Mouse (Mus musculus) forebrain, embryonic 12.5 days (tissue): ENCODE data around the gene Kptn. TPM values are rescaled to one million over a fixed set of nuclear protein-coding genes. Genes with fewer than 3 reads are reported as not detected.
A peak's percentile ranks its signal among the peaks of the same experiment; 100 is the strongest.

Experiments used
- ATAC-seq: fragments of 200-750 bp; cut with Nextera tagmentation; 2 replicates; pipeline ENCODE4 v1.8.0; 2017; ENCODE audit warnings: moderate TSS enrichment; ENCODE audit not compliant: low FRiP score
- H3K27ac ChIP-seq: fragments of 300-500 bp; sonication (generic); 2 replicates; pipeline ENCODE4 v1.5.1; 2016; ENCODE audit warnings: mild to moderate bottlenecking
- H3K27me3 ChIP-seq: fragments of 300-500 bp; sonication (generic); 2 replicates; pipeline ENCODE4 v1.6.1; 2016; ENCODE audit warnings: mild to moderate bottlenecking
- H3K36me3 ChIP-seq: fragments of 300-500 bp; sonication (generic); replicated peaks from 2 replicates; pipeline ENCODE4 v1.6.1; 2016; ENCODE audit warnings: mild to moderate bottlenecking
- H3K4me1 ChIP-seq: fragments of 300-500 bp; sonication (generic); 2 replicates; pipeline ENCODE4 v1.6.1; 2016
- H3K4me2 ChIP-seq: fragments of 300-500 bp; sonication (generic); 2 replicates; pipeline ENCODE4 v1.6.1; 2016; ENCODE audit warnings: mild to moderate bottlenecking, moderate library complexity
- H3K4me3 ChIP-seq: fragments of 300-500 bp; sonication (generic); replicated peaks from 2 replicates; pipeline ENCODE4 v1.5.1; 2016; ENCODE audit warnings: mild to moderate bottlenecking
- H3K9ac ChIP-seq: fragments of 300-500 bp; sonication (generic); 2 replicates; pipeline ENCODE4 v1.6.1; 2016; ENCODE audit warnings: mild to moderate bottlenecking
- H3K9me3 ChIP-seq: fragments of 300-500 bp; sonication (generic); 2 replicates; pipeline ENCODE4 v1.6.1; 2016
- WGBS: fragments of 180-500 bp; shearing (Covaris S2); methylation state at CpG from one replicate; pipeline ENCODE4 v1.1.7; 2016; 5-methylcytosine and 5-hydroxymethylcytosine counted together
- polyA plus RNA-seq: library from polyadenylated mRNA; unstranded; fragments of >200 nt; fragmentation: Nextera tagmentation; extraction: Ambion mirVana; gene quantifications from 2 replicates; pipeline ENCODE4 v1.2.1, GENCODE M21; 2016

Gene Kptn
- polyA plus RNA-seq = 24.6 and 29.4 TPM in 2 replicates

DNA sequence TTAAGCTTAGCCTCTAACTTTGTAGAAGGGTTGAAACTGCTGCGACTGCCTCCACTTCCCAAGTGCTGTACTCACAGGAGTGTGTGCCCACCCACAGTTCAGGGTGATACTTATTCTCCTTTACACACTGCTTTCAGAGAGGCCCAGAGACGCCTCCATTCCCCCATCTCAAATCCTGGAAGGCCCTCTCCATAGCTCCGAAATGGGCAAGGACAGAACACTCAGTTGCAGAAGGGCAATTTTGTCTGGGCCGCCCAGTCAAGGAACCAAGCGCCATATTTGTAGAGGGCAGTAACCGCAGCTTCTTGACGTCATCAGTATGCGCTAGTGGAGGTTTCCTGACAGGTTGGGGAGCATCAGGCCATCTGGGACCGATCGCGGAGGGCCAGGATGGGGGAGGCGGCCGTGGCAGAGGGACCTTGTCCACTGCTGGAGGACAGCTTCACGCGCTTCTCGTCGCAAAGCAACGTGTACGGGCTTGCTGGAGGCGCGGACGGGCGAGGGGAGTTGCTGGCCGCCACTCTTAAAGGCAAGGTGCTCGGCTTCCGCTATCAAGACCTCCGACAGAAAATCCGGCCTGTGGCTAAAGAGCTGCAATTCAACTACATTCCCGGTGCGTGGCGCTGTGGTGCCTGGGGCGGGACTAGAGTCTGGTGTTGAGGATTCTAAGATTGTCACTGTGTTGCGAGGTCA is at the start of gene Kptn:
Gene Kptn (plus strand): TSS at position 327 of the 693 bp plus-strand sequence.
- Histone ChIP-seq H3K4me2 (peak within 1 kb of the TSS; percentile 57), H3K36me3 (peaks cover 39% of the 10 kb centered on the region), H3K4me1 (peaks cover 14% of the 10 kb centered on the region), H3K4me3 (peak within 1 kb of the TSS; percentile 69), H3K27ac (peak within 1 kb of the TSS; percentile 89), H3K27me3 (no peaks in the 10 kb centered on the region), H3K9me3 (no peaks in the 10 kb centered on the region), H3K9ac (peak within 1 kb of the TSS; percentile 77)
- WGBS = under 1% methylated on average over 33 of the region's 33 CpGs
- ATAC-seq = peak; percentile 92

DNA sequence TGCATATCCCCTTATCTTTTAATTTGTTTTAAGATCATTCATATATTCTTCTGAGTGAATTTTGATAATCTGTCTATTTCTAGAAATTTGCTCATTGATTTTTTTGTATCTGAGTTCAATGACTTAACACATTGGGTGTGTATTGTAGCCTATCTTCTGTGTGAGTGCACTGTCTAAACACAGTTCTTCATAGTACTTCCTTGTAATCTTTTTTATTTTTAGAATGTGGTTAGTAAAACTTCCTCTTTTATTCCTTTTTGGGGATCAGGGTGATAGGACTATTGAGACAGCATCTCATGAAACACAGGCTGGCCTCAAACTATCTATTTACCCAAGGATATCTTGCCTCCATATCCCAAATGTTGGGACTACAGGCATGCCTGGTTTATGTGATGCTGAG is 48.8 kb upstream of the Kptn start:
- H3K27ac ChIP-seq = no peak overlapping the region
- H3K9me3 ChIP-seq = no peaks in the 10 kb centered on the region
- no peaks in the 10 kb centered on the region for H3K4me1 ChIP-seq
- H3K36me3 ChIP-seq = no peaks in the 10 kb centered on the region
- H3K27me3 ChIP-seq = peaks cover 4% of the 10 kb centered on the region; the same call in 1 of the 2 replicates
- no peak overlapping the region for H3K4me2 ChIP-seq
- H3K4me3 ChIP-seq = no peak overlapping the region
- ATAC-seq = no peak
- no peak overlapping the region for H3K9ac ChIP-seq

DNA sequence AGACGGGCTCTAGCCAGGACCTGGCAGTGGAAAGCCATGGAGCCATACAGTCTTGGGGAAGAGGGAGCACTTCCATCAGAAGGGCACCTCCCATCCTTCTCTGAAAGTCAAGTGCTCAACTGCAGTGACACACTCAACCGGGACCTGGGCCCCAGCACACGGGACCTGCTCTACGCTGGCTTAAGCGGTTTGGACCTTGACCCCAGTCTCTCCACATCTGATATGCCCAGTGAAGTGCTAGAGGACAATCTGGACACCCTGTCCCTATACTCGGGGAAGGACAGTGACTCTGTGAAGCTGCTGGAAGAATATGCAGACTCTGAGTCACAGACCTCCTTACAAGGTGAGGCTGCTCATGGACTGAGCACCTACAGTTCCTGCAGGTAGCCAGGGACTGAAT is 47.8 kb upstream of the Kptn start:
- H3K9ac ChIP-seq = no peak overlapping the region
- ATAC-seq = no peak
- no peaks in the 10 kb centered on the region for H3K4me1 ChIP-seq
- H3K4me3 ChIP-seq = no peak overlapping the region
- H3K4me2 ChIP-seq = no peak overlapping the region
- 87% methylated on average over 6 of the region's 6 CpGs for WGBS
- no peaks in the 10 kb centered on the region for H3K9me3 ChIP-seq
- H3K27me3 ChIP-seq = peaks cover 4% of the 10 kb centered on the region; the same call in 1 of the 2 replicates
- H3K36me3 ChIP-seq = no peaks in the 10 kb centered on the region
- H3K27ac ChIP-seq = no peak overlapping the region

DNA sequence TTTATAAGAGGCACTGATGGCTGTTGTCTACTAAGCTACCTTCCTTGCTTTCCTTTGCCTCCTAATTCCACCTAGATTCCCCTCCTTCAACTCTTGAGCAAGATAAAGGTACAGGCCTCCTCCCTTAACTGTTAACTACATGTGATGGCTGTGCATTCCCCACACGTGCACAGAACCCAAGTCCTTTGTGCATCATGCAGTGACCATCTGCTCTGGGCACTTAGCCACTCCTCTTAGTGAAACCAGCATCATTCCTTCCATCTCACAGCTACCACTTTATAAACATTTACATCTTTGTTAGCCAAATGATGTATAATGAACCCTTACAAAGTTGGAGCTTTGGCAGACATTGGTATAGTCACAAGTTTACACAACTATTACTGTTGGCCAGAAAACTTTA is 39.7 kb upstream of the Kptn start:
- Histone ChIP-seq H3K9me3 (no peaks in the 10 kb centered on the region), H3K4me3 (no peak overlapping the region), H3K4me1 (no peaks in the 10 kb centered on the region), H3K27me3 (0 out of 2 replicates have a peak, but pooled peaks cover 7% of the 10 kb centered on the region), H3K27ac (no peak overlapping the region), H3K36me3 (no peaks in the 10 kb centered on the region), H3K9ac (no peak overlapping the region), H3K4me2 (no peak overlapping the region)
- WGBS = 71% methylated on average over 1 of the region's 1 CpGs
- no peak for ATAC-seq

DNA sequence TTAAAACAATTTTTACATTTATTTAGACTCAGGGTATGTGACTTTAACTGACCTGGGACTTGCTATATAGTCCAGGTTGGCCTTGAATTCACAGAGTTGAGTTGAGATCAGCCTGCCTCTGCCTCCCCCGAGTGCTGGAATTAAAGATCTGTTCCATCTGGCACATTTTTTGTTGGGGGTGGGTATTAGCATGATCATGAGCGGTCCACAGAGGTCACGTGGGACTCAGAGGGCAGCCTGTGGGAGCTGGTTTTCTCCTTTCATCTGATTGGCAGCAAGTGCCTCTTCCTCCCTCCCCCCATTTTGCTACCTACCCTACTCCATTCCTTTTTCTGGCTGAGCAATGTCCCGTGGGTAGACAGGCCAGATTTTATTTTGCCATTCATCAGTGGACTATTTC is 39.1 kb upstream of the Kptn start:
- H3K27me3 ChIP-seq = 0 out of 2 replicates have a peak, but pooled peaks cover 7% of the 10 kb centered on the region
- H3K9ac ChIP-seq = no peak overlapping the region
- no peak overlapping the region for H3K27ac ChIP-seq
- WGBS = 81% methylated on average over 4 of the region's 4 CpGs
- no peak for ATAC-seq
- no peak overlapping the region for H3K4me3 ChIP-seq
- H3K36me3 ChIP-seq = no peaks in the 10 kb centered on the region
- no peaks in the 10 kb centered on the region for H3K4me1 ChIP-seq
- no peaks in the 10 kb centered on the region for H3K9me3 ChIP-seq
- H3K4me2 ChIP-seq = no peak overlapping the region

DNA sequence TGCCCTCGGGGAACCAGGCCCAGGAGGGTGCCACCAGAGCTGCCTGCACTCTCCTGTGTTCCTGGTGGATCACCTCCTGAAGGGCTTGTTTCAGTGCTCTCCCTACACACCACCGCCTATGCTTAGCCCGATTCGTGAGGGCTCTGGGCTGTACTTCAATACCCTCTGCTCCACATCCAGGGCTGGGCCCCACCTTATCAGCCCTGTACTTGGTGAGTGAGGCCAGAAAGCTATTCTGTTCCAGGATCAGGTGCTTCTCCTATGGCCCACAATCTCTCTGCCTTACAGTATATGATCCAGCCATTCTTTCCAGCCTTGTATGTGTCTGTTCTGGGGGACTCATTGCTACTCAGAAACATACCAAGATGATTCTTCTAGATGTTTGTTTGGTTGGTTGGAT is 36.3 kb upstream of the Kptn start:
- H3K4me3 ChIP-seq = no peak overlapping the region
- no peaks in the 10 kb centered on the region for H3K9me3 ChIP-seq
- ATAC-seq = no peak
- no peaks in the 10 kb centered on the region for H3K4me1 ChIP-seq
- 57% methylated on average over 4 of the region's 4 CpGs for WGBS
- no peak overlapping the region for H3K27ac ChIP-seq
- H3K9ac ChIP-seq = no peak overlapping the region
- H3K27me3 ChIP-seq = 0 out of 2 replicates have a peak, but pooled peaks cover 7% of the 10 kb centered on the region
- no peaks in the 10 kb centered on the region for H3K36me3 ChIP-seq
- H3K4me2 ChIP-seq = no peak overlapping the region

DNA sequence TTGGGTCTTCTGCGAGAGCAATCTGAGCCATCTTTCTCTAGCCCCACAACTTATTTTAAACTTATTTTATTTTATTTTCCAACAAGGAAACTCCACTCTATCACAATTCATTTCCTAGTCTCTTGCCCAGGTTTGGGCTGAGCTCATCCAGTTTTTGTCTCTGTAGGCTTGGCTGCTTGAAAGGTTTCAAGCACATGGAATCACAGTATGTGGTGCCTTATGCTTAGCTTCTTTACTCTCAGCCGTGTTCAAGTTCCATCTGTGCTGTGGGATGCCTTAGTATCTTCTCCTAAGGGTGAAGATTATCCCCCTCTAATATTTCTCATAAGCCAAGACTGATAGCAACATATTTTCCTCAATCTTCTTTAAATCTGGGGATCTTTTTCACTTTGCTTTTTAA is 32.1 kb upstream of the Kptn start:
- H3K9me3 ChIP-seq = no peaks in the 10 kb centered on the region
- 0 out of 2 replicates have a peak, but pooled peaks cover 7% of the 10 kb centered on the region for H3K27me3 ChIP-seq
- WGBS = 84% methylated on average over 2 of the region's 2 CpGs
- no peak overlapping the region for H3K9ac ChIP-seq
- no peak overlapping the region for H3K27ac ChIP-seq
- no peak for ATAC-seq
- no peaks in the 10 kb centered on the region for H3K4me1 ChIP-seq
- no peak overlapping the region for H3K4me3 ChIP-seq
- no peaks in the 10 kb centered on the region for H3K36me3 ChIP-seq
- no peak overlapping the region for H3K4me2 ChIP-seq

DNA sequence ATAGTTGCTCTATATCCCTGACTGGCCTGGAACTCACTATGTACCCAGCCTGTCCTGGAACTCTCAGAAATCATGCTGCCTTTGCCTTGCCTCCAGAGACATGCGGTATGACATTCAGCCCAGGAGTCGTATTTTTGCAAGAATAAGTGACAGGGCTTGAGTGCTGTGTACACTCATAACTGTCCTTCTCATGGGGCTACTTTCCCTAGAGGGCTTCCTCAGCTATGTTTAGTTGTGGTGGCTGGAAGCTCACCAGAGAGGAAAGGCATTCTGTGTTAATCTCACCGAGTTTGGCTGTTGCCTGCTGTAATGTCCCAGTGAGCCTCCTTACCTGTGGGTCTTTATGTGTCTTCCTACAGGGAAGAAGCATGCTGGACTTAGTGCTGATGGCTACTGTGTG is 25.1 kb upstream of the Kptn start:
- Histone ChIP-seq H3K4me2 (no peak overlapping the region), H3K9ac (no peak overlapping the region), H3K27me3 (peaks cover 11% of the 10 kb centered on the region), H3K4me1 (peaks cover 11% of the 10 kb centered on the region), H3K27ac (no peak overlapping the region), H3K36me3 (no peaks in the 10 kb centered on the region), H3K4me3 (no peak overlapping the region), H3K9me3 (no peaks in the 10 kb centered on the region)
- 71% methylated on average over 3 of the region's 3 CpGs for WGBS
- no peak for ATAC-seq

DNA sequence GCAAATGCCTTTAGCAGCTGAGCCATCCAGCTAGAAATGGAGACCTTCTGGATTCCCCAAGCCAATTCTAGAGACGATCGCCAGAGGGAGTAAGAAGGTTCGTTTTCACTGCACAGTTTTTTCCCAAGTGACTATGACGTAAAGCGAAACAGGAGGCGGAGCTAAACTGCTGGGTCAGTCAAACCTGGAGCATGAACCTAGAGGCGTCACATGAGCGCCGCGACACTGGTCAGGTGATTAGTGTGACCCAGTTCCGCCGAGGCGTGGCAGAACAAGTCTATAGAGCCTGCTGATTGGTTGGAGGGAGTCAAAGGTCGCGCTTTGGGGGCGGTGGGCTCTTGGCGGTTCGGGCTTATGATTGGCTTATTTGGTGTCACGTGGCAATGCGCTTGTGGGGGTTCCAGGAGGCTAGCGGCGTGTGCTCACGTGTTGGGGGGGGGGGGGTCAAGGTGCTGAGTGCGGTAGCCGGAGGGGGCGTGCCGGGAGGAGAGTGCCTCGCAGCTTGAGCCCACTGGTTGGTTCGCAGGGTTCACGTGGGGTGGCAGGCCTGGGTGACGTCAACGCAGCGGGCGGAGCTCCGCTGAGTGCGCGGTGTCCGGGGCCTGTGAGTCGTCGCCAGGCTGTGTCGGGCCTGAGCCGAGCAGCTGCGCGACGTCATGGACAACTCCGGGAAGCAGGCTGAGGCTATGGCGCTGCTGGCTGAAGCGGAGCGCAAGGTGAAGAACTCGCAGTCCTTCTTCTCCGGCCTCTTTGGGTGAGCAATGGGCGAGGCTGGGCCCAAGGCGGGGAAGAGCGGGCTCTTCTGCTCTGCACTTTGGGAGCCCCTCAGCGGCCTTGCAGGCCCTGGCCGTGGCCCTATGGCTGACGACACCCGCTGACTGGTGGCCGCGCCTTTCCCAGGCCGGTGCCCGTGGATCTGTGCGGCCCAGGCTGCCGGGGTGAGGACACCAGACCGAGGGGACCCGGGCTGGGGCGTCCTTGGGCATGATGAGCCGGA is 21.4 kb upstream of the Kptn start, which contains the start of gene Napa:
Gene Napa (plus strand): TSS at position 438 of the 997 bp plus-strand sequence.
- ATAC-seq = peak; percentile 99
- Histone ChIP-seq H3K4me3 (peak within 1 kb of the TSS; percentile 75), H3K4me2 (peak within 1 kb of the TSS; percentile 74), H3K27me3 (peaks cover 11% of the 10 kb centered on the region), H3K4me1 (peaks cover 27% of the 10 kb centered on the region), H3K9ac (peak within 1 kb of the TSS; percentile 90), H3K36me3 (0 out of 2 replicates have a peak, but pooled peaks cover 11% of the 10 kb centered on the region), H3K27ac (peak within 1 kb of the TSS; percentile 78), H3K9me3 (no peaks in the 10 kb centered on the region)
- WGBS = under 1% methylated on average over 68 of the region's 68 CpGs

DNA sequence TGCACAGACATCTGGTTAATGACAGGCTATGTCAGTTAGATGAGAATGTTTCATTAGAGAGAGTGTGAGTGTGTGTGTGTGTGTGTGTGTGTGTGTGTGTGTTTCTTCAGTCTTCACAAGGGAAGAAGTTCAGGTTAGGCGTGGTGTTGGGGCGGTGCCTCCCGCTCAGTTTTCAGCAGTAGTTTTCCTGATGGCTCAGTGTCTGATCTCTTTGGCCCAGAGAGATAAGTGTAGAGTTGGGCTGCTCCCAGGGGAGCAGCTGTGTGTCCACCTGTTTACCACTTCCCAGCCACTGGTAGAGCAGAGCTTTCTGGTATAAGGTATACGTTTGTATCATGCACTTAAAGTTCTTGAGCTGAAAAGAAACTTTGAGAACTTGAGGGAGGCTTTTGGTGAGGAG is 19.8 kb upstream of the Kptn start:
- 0 out of 2 replicates have a peak overlapping the region, but pooled peaks have one; percentile 75 for H3K4me3 ChIP-seq
- peaks cover 22% of the 10 kb centered on the region for H3K36me3 ChIP-seq
- H3K27me3 ChIP-seq = peaks cover 11% of the 10 kb centered on the region
- H3K9ac ChIP-seq = peak overlapping the region; percentile 90; the same call in 1 of the 2 replicates
- WGBS = 90% methylated on average over 4 of the region's 4 CpGs
- no peak overlapping the region for H3K27ac ChIP-seq
- peaks cover 33% of the 10 kb centered on the region for H3K4me1 ChIP-seq
- H3K4me2 ChIP-seq = peak overlapping the region; percentile 74
- ATAC-seq = no peak
- H3K9me3 ChIP-seq = no peaks in the 10 kb centered on the region

DNA sequence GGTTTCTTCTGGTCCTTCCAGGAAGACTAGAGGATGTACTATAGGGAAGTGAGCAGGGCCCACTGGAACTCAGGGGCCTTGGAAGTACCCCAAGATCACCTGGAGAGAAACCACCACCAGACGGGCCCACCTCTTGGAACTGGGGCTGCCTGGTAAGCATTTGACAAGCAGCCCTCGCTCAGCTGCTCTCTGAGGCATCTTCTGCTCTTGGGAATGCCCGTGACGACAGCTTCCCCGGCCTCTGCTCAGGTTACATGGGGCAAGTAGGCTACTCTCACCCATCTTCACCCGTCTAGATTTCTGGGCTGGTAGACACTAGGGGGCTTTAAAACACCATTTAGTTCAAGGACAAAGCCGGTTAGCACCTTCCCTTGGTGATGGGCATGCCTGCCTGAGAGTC is 18.6 kb upstream of the Kptn start:
- Histone ChIP-seq H3K4me2 (no peak overlapping the region), H3K4me1 (peaks cover 33% of the 10 kb centered on the region), H3K4me3 (no peak overlapping the region), H3K27ac (no peak overlapping the region), H3K9ac (no peak overlapping the region), H3K36me3 (peaks cover 25% of the 10 kb centered on the region), H3K9me3 (no peaks in the 10 kb centered on the region), H3K27me3 (no peaks in the 10 kb centered on the region)
- 82% methylated on average over 7 of the region's 7 CpGs for WGBS
- no peak for ATAC-seq

DNA sequence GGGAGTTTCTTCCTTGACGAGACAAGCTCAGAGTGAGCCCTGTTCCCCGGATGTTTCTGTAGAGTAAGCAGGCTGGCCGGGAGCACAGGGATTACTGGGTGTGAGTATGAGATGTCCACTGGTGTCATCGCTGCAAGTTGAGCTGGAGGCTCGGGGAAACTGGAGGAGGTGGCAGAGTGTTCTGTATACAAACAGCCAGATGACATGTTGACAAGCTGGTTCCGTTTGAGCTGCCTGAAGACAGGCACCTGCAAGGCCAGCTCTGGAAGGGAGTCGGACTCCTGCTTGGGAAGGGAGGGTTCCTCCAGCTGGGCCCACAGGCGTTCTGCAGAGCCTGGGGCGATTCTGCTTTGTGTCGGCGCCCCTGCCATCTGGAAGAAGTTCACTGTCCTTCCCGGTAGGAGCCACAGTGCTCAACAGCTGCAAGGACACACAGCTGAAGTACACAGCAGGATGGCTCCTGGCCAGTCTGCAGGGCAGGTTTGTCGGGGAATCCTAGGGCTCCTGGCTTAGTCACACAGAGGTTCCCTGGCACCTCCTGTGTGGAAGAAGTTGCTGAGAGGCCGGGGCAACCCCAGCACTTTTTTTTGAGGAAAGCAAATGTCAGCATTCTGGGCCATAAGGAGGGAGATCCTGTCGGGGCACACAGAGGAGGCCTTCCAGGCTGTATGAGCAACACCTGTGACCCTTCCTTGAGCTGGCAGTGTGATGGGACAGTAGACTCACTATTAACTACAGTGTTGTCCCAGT is 17.8 kb upstream of the Kptn start:
- no peaks in the 10 kb centered on the region for H3K9me3 ChIP-seq
- peaks cover 33% of the 10 kb centered on the region for H3K4me1 ChIP-seq
- no peak overlapping the region for H3K4me3 ChIP-seq
- no peak for ATAC-seq
- H3K4me2 ChIP-seq = no peak overlapping the region
- no peak overlapping the region for H3K27ac ChIP-seq
- H3K27me3 ChIP-seq = no peaks in the 10 kb centered on the region
- no peak overlapping the region for H3K9ac ChIP-seq
- 83% methylated on average over 15 of the region's 15 CpGs for WGBS
- H3K36me3 ChIP-seq = peaks cover 25% of the 10 kb centered on the region
